Mouse (Mus musculus) right cerebral cortex, postnatal 4 days (tissue): ENCODE data around the gene Zfp791.
"Not testable (repeated sequence)": the region's sequence is repeated elsewhere in the genome, so short reads cannot be mapped to it uniquely, and the experiment has no call there.

ENCODE experiments used
- DNase-seq: peaks from one replicate; pipeline ENCODE4 v3.0.0-alpha.2; 2022

The Zfp791 gene

GRCm38 (mm10) chr8:85082169-85082568, 40.7 kb downstream of the Zfp791 start:
- DNase-seq: not testable (repeated sequence)

GRCm38 (mm10) chr8:85081216-85081555, 41.7 kb downstream of the Zfp791 start, which contains the start of gene Wdr83:
Gene Wdr83 (minus strand): TSS chr8:85081306.
- DNase-seq: no peak

- DNase-seq: peak; percentile 58
Observed at GRCm38 (mm10) chr8:85080532-85081215, 42.2 kb downstream of the Zfp791 start, which contains the start of gene Wdr83os. Gene Wdr83os (plus strand): TSS chr8:85080740.

- peak; percentile 58 for DNase-seq
Observed at GRCm38 (mm10) chr8:85080214-85080531, 42.7 kb downstream of the Zfp791 start.

GRCm38 (mm10) chr8:85076993-85077392, 45.9 kb downstream of the Zfp791 start:
- peak; percentile 71 for DNase-seq

GRCm38 (mm10) chr8:85076001-85076400, 46.9 kb downstream of the Zfp791 start:
- peak; percentile 48 for DNase-seq

- DNase-seq: no peak
Observed at GRCm38 (mm10) chr8:85074617-85075016, 48.3 kb downstream of the Zfp791 start.

GRCm38 (mm10) chr8:85074167-85074566, 48.7 kb downstream of the Zfp791 start:
- DNase-seq: no peak

GRCm38 (mm10) chr8:85073041-85073612, 49.8 kb downstream of the Zfp791 start:
- no peak for DNase-seq

GRCm38 (mm10) chr8:85072364-85072929, 50.4 kb downstream of the Zfp791 start:
- no peak for DNase-seq

- DNase-seq: peak; percentile 86
Observed at GRCm38 (mm10) chr8:85071514-85072281, 51.2 kb downstream of the Zfp791 start, which contains the start of gene Dhps. Gene Dhps (plus strand): TSS chr8:85071757.

GRCm38 (mm10) chr8:85071041-85071440, 51.9 kb downstream of the Zfp791 start:
- DNase-seq: no peak

GRCm38 (mm10) chr8:85067982-85068381, 54.9 kb downstream of the Zfp791 start, which contains the start of gene Gm5741:
Gene Gm5741 (minus strand): TSS chr8:85067982.
- DNase-seq: no peak

- DNase-seq: no peak
Observed at GRCm38 (mm10) chr8:85067155-85067554, 55.7 kb downstream of the Zfp791 start.

- no peak for DNase-seq
Observed at GRCm38 (mm10) chr8:85065213-85065612, 57.7 kb downstream of the Zfp791 start.

- DNase-seq: no peak
Observed at GRCm38 (mm10) chr8:85062603-85063002, 60.3 kb downstream of the Zfp791 start.

GRCm38 (mm10) chr8:85059879-85060616, 62.8 kb downstream of the Zfp791 start, which contains the start of gene Fbxw9:
Gene Fbxw9 (plus strand): TSS chr8:85060055.
- DNase-seq: peak; percentile 84
